Mouse (Mus musculus): ENCODE measurements around the gene AL607142.1. TPM values are rescaled to one million over a fixed set of nuclear protein-coding genes. Genes with fewer than 3 reads are reported as not detected.

The AL607142.1 gene
- polyA plus RNA-seq, 1 experiment from 2014 or later: not detected

Other genes starting within 250 kb of the AL607142.1 start
- gene Edn2, start 96.2 kb downstream of the AL607142.1 start, polyA plus RNA-seq (2015; fragmentation: Nextera tagmentation; extraction: Ambion mirVana): 0.21 and 0.47 TPM in 2 replicates
- gene Foxo6, start 222.4 kb downstream of the AL607142.1 start, polyA plus RNA-seq (2015; fragmentation: Nextera tagmentation; extraction: Ambion mirVana): 0.62 and 1.0 TPM in 2 replicates